Comparison of ENCODE assay signal across 31 mouse cellular contexts in the genomic region with DNA sequence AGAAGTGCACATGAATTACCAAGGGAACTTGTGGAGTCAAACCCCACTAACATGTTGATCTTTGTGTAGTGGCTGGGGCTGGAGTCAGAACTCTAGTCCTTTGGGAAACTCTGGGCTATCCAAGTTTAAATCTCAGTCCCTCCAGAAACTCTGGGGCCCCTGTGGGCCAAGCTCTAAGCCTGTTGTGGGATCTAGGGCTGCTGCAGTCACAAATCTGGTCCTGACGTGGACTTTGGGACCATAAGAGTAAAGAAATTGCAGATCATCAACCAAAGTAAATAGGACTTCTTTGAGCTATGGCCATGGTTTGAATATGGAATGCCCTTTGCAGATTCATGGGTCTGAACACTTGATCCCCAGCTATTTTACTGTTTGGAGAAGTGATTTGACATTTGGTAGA.
"Had no signal": no experiment of that assay in that cellular context is flagged by ENCODE, and none has a peak within 500 bp of the region (broad histone marks: within the 10 kb centered on the region; RNA-seq: fewer than 3 reads in every experiment).

No protein-coding gene starts in this region.

- H3K27me3 ChIP-seq: limb, embryonic 12.5 days; limb, embryonic 13.5 days; limb, embryonic 15.5 days; liver, embryonic 12.5 days; liver, embryonic 13.5 days; liver, embryonic 15.5 days; lung, embryonic 15.5 days; megakaryocyte, embryonic 14.5 days; midbrain, embryonic 12.5 days; midbrain, embryonic 13.5 days; midbrain, embryonic 15.5 days had no signal

- H3K4me2 ChIP-seq: limb, embryonic 12.5 days; limb, embryonic 13.5 days; limb, embryonic 15.5 days; liver, embryonic 11.5 days; liver, embryonic 12.5 days; liver, embryonic 13.5 days; liver, embryonic 15.5 days; lung, embryonic 14.5 days; lung, embryonic 15.5 days; midbrain, embryonic 11.5 days; midbrain, embryonic 12.5 days; midbrain, embryonic 13.5 days; midbrain, embryonic 15.5 days had no signal

- H3K9ac ChIP-seq: limb, embryonic 12.5 days; limb, embryonic 13.5 days; limb, embryonic 15.5 days; liver, embryonic 12.5 days; liver, embryonic 13.5 days; liver, embryonic 14.5 days; liver, embryonic 15.5 days; liver, postnatal 0 days; lung, embryonic 14.5 days; lung, embryonic 15.5 days; midbrain, embryonic 12.5 days; midbrain, embryonic 13.5 days; midbrain, embryonic 15.5 days had no signal

- ATAC-seq: liver, embryonic 12.5 days; liver, postnatal 0 days; lung, postnatal 0 days; midbrain, embryonic 13.5 days; midbrain, embryonic 15.5 days; midbrain, embryonic 16.5 days had no signal

- H3K4me1 ChIP-seq: limb, embryonic 10.5 days; limb, embryonic 12.5 days; limb, embryonic 13.5 days; limb, embryonic 15.5 days; liver, embryonic 12.5 days; liver, embryonic 13.5 days; liver, embryonic 15.5 days; lung, embryonic 15.5 days; midbrain, embryonic 10.5 days; midbrain, embryonic 12.5 days; midbrain, embryonic 13.5 days; midbrain, embryonic 15.5 days had no signal

- H3K9me3 ChIP-seq: limb, embryonic 10.5 days; limb, embryonic 12.5 days; limb, embryonic 13.5 days; limb, embryonic 15.5 days; liver, embryonic 12.5 days; liver, embryonic 13.5 days; liver, embryonic 15.5 days; lung, embryonic 15.5 days; midbrain, embryonic 10.5 days; midbrain, embryonic 12.5 days; midbrain, embryonic 13.5 days; midbrain, embryonic 15.5 days had no signal

- H3K4me3 ChIP-seq: limb, embryonic 10.5 days; limb, embryonic 12.5 days; limb, embryonic 13.5 days; limb, embryonic 15.5 days; liver, embryonic 12.5 days; liver, embryonic 13.5 days; liver, embryonic 15.5 days; lung, embryonic 15.5 days; megakaryocyte, embryonic 14.5 days; midbrain, embryonic 10.5 days; midbrain, embryonic 12.5 days; midbrain, embryonic 13.5 days; midbrain, embryonic 15.5 days; myocyte had no signal

- H3K36me3 ChIP-seq: limb, embryonic 10.5 days; limb, embryonic 12.5 days; limb, embryonic 13.5 days; limb, embryonic 15.5 days; liver, embryonic 12.5 days; liver, embryonic 13.5 days; liver, embryonic 15.5 days; lung, embryonic 15.5 days; midbrain, embryonic 10.5 days; midbrain, embryonic 12.5 days; midbrain, embryonic 13.5 days; midbrain, embryonic 15.5 days had no signal

- H3K27ac ChIP-seq: limb, embryonic 10.5 days; limb, embryonic 12.5 days; limb, embryonic 13.5 days; limb, embryonic 15.5 days; liver, embryonic 12.5 days; liver, embryonic 13.5 days; liver, embryonic 14.5 days; liver, embryonic 15.5 days; lung, embryonic 15.5 days; macrophage; midbrain, embryonic 10.5 days; midbrain, embryonic 12.5 days; midbrain, embryonic 13.5 days; midbrain, embryonic 15.5 days had no signal

- DNase-seq: left cerebral cortex, postnatal 4 days; liver; liver, embryonic 13.5 days; liver, postnatal 0 days; lung, adult 18-20 months; lung, adult 2 months; lung, embryonic 14.5 days; lung, postnatal 10 days; lung, postnatal 14 days; lung, postnatal 36 days; lung, postnatal 4 days; midbrain, embryonic 14.5 days had no signal
